Mouse (Mus musculus) ovary, postnatal 36 days (tissue): Measurements from ENCODE around the gene Ddb1.
"Not testable (repeated sequence)": the region's sequence is repeated elsewhere in the genome, so short reads cannot be mapped to it uniquely, and the experiment has no call there.

Experiments used
- DNase-seq: peaks from one replicate; pipeline ENCODE4 v3.0.0; 2022; ENCODE audit warnings: low spot score, mixed read lengths

The Ddb1 gene

GRCm38 (mm10) chr19:10605293-10605900, at the start of gene Ddb1, which contains the start of gene Tkfc:
Gene Ddb1 (plus strand): TSS chr19:10605327.
Gene Tkfc (minus strand): TSS chr19:10605654.
- peak; percentile 99 for DNase-seq

GRCm38 (mm10) chr19:10555624-10556510, 49.3 kb upstream of the Ddb1 start, which contains the start of gene Tmem216:
Gene Tmem216 (minus strand): TSS chr19:10556238.
- DNase-seq: peak; percentile 85

- DNase-seq: no peak
Observed at GRCm38 (mm10) chr19:10557001-10557400, 48.1 kb upstream of the Ddb1 start.

- DNase-seq: no peak
Observed at GRCm38 (mm10) chr19:10557430-10557829, 47.7 kb upstream of the Ddb1 start.

- not testable (repeated sequence) for DNase-seq
Observed at GRCm38 (mm10) chr19:10557837-10558375, 47.2 kb upstream of the Ddb1 start.

GRCm38 (mm10) chr19:10560108-10560507, 45.0 kb upstream of the Ddb1 start:
- DNase-seq: no peak

- DNase-seq: no peak
Observed at GRCm38 (mm10) chr19:10561558-10562314, 43.4 kb upstream of the Ddb1 start.

GRCm38 (mm10) chr19:10562351-10562750, 42.8 kb upstream of the Ddb1 start:
- DNase-seq: no peak

- no peak for DNase-seq
Observed at GRCm38 (mm10) chr19:10564278-10564677, 40.8 kb upstream of the Ddb1 start.

- DNase-seq: no peak
Observed at GRCm38 (mm10) chr19:10565217-10565616, 39.9 kb upstream of the Ddb1 start.

- DNase-seq: no peak
Observed at GRCm38 (mm10) chr19:10569627-10570026, 35.5 kb upstream of the Ddb1 start.

GRCm38 (mm10) chr19:10576690-10577561, 28.2 kb upstream of the Ddb1 start, which contains the start of the genes Cyb561a3 and Tmem138:
Gene Cyb561a3 (plus strand): TSS chr19:10577172.
Gene Tmem138 (minus strand): TSS chr19:10577362.
- peak; percentile 90 for DNase-seq

GRCm38 (mm10) chr19:10580102-10580501, 25.0 kb upstream of the Ddb1 start:
- DNase-seq: no peak

GRCm38 (mm10) chr19:10580761-10581160, 24.4 kb upstream of the Ddb1 start:
- DNase-seq: no peak

- DNase-seq: no peak
Observed at GRCm38 (mm10) chr19:10581984-10582383, 23.1 kb upstream of the Ddb1 start.

- DNase-seq: no peak
Observed at GRCm38 (mm10) chr19:10583550-10584146, 21.5 kb upstream of the Ddb1 start.

- no peak for DNase-seq
Observed at GRCm38 (mm10) chr19:10585112-10585511, 20.0 kb upstream of the Ddb1 start.

GRCm38 (mm10) chr19:10587231-10587630, 17.9 kb upstream of the Ddb1 start:
- DNase-seq: no peak

GRCm38 (mm10) chr19:10589127-10589857, 15.8 kb upstream of the Ddb1 start:
- no peak for DNase-seq

- no peak for DNase-seq
Observed at GRCm38 (mm10) chr19:10590301-10590700, 14.8 kb upstream of the Ddb1 start.
